Mouse (Mus musculus): ENCODE measurements at regions not wholly inside any gene's neighbourhood (a gene's known extent, or its start where the extent isn't known, plus 50 kb on each side); places are given as distances from the start of the nearest gene placed in this dataset.

DNA sequence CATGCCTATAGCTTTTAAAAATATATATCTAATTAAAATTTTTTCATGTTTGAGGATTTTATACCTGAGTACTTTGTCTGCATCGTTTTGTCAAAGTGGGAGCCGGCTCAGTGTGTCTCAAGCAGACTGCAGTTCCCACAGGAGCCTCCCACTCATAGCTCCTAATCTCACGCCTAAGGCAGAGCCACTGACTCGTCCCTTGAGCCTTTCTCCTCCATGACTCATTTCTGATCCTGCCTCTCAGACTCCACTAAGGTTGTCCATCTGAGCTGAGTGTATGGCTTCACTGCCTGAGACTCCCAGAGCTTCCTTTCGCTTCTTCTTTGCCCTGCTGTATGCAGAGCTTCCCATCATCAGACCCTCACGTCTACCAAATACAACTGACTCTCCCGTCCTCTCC is 98.8 kb downstream of the Efnb2 start:
- Histone ChIP-seq H3K36me3 (no peaks in the 10 kb centered on the region), H3K27me3 (no peaks in the 10 kb centered on the region), H3K4me2 (no peak overlapping the region), H3K9me3 (replicated peaks) (no peaks in the 10 kb centered on the region), H3K4me3 (no peak overlapping the region), H3K9ac (no peak overlapping the region), H3K27ac (no peak overlapping the region), H3K4me1 (replicated peaks) (no peaks in the 10 kb centered on the region)
- 62% methylated on average over 7 of the region's 7 CpGs for WGBS
- no peak for ATAC-seq (replicated peaks; ENCODE audit: insufficient number of reproducible peaks, insufficient read depth, low FRiP score, low read depth)

DNA sequence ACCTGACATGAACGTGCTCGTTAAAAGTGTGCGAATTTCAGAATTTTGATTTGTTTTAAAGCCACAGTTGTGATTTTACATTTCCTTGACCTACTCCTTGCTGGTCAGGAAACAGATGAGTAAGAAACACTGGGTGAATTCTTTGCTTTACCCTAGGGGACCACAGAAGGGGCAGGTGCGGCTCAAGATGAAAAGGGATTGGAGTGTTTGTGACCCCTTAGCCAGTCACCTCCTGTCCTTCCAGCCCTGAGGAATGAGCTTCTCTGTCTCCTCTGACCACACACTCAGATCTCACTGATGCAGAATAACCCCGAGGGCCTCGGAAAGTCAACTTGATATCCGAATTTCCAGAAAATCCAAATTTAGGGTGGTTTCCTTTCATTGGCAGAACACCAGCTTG is 103.0 kb downstream of the Efnb2 start:
- H3K9ac ChIP-seq = no peak overlapping the region
- no peak overlapping the region for H3K27ac ChIP-seq
- ATAC-seq (replicated peaks; ENCODE audit: insufficient number of reproducible peaks, insufficient read depth, low FRiP score, low read depth) = no peak
- H3K27me3 ChIP-seq = no peaks in the 10 kb centered on the region
- H3K4me1 ChIP-seq (replicated peaks) = no peaks in the 10 kb centered on the region
- H3K36me3 ChIP-seq = no peaks in the 10 kb centered on the region
- no peak overlapping the region for H3K4me3 ChIP-seq
- H3K9me3 ChIP-seq (replicated peaks) = no peaks in the 10 kb centered on the region
- H3K4me2 ChIP-seq = no peak overlapping the region
- WGBS = 87% methylated on average over 7 of the region's 7 CpGs

DNA sequence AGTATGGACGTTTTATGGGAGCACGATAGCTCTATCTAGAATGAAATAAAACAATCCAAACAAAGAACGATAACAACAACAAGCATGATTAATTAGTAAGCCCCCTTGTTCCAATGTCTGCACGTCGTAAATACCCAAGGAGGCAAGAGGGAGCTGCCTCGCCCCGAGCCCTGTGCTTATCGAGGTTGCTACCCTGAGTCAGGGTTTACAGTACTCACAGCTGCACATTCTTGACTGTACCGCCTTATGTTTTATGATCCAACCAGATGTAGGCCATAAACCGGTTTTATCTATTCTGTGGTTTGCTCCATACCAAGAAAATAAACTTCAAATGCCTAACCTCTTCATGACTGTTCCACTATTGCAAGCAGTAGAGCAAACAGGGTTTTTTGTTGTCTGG is 104.9 kb downstream of the Efnb2 start:
- Histone ChIP-seq H3K27ac (no peak overlapping the region), H3K9ac (no peak overlapping the region), H3K9me3 (replicated peaks) (no peaks in the 10 kb centered on the region), H3K4me3 (no peak overlapping the region), H3K27me3 (no peaks in the 10 kb centered on the region), H3K4me1 (replicated peaks) (no peaks in the 10 kb centered on the region), H3K36me3 (no peaks in the 10 kb centered on the region), H3K4me2 (no peak overlapping the region)
- 77% methylated on average over 10 of the region's 10 CpGs for WGBS
- ATAC-seq (replicated peaks; ENCODE audit: insufficient number of reproducible peaks, insufficient read depth, low FRiP score, low read depth) = no peak

DNA sequence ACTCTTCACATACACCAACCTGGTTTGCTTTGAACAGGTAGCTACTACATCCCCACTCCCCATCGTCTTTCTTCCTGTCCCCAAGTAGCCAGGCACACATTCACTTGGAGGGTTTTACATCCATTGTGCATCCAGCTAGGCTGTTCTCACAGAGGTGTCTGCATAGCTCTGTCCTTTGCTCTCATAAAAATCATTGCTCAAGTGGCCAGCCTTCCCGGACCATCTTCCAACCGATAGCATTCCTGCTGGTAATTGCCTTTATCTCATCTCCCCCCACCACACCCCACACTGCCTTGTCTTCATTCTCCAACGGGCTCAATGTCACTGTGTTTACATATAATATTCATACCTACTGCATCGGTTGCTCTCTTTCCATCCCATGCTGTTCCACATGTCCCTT is 106.4 kb downstream of the Efnb2 start:
- H3K4me2 ChIP-seq = no peak overlapping the region
- 74% methylated on average over 5 of the region's 5 CpGs for WGBS
- no peaks in the 10 kb centered on the region for H3K9me3 ChIP-seq (replicated peaks)
- no peaks in the 10 kb centered on the region for H3K4me1 ChIP-seq (replicated peaks)
- no peak overlapping the region for H3K4me3 ChIP-seq
- no peak for ATAC-seq (replicated peaks; ENCODE audit: insufficient number of reproducible peaks, insufficient read depth, low FRiP score, low read depth)
- no peaks in the 10 kb centered on the region for H3K27me3 ChIP-seq
- no peak overlapping the region for H3K9ac ChIP-seq
- H3K36me3 ChIP-seq = no peaks in the 10 kb centered on the region
- no peak overlapping the region for H3K27ac ChIP-seq

DNA sequence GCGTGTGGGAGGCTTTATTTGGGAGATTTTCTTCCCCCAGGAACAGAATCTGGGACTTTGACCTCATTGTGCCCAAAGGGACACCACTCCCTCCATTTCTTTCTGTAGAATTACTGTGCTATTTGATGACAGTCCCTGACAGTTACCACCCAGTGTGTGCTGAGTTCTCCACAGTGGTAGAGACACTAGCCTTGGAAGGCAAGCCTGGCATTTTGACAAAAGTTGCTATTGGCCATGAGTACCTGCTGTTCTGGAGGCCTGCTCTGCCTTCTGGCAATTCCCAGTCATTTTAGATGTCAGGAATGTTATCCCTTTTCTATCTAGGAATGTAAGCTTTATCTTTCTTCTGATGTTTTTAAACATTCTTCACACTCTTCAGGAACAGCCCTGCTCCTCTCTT is 108.3 kb downstream of the Efnb2 start:
- Histone ChIP-seq H3K4me3 (no peak overlapping the region), H3K4me1 (replicated peaks) (no peaks in the 10 kb centered on the region), H3K27ac (no peak overlapping the region), H3K27me3 (no peaks in the 10 kb centered on the region), H3K4me2 (no peak overlapping the region), H3K36me3 (no peaks in the 10 kb centered on the region), H3K9me3 (replicated peaks) (no peaks in the 10 kb centered on the region), H3K9ac (no peak overlapping the region)
- 76% methylated on average over 1 of the region's 1 CpGs for WGBS
- ATAC-seq (replicated peaks; ENCODE audit: insufficient number of reproducible peaks, insufficient read depth, low FRiP score, low read depth) = no peak

DNA sequence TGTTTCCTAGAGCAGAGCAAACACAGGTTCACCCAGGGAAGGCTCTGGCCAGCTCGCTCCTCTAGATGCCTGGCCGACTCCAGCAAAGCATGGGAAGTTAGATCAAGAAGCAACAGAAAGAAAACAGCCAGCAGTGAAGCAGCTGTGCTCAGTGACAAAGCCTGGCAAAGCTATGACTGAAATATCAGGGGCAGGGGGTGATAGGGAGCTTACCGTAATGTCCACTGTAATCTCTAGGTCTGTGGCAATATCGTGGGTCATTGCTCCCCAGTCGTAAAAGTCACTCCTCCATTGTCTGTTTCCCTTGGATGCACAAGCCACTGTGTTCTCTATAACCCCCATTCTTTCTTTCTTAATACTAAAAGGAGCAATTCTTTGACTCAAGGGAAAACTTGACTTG is 124.4 kb downstream of the Efnb2 start:
- no peak overlapping the region for H3K9ac ChIP-seq
- no peak for ATAC-seq (replicated peaks; ENCODE audit: insufficient number of reproducible peaks, insufficient read depth, low FRiP score, low read depth)
- 77% methylated on average over 5 of the region's 5 CpGs for WGBS
- no peak overlapping the region for H3K27ac ChIP-seq
- no peak overlapping the region for H3K4me2 ChIP-seq
- H3K36me3 ChIP-seq = no peaks in the 10 kb centered on the region
- H3K27me3 ChIP-seq = no peaks in the 10 kb centered on the region
- H3K4me3 ChIP-seq = no peak overlapping the region
- no peaks in the 10 kb centered on the region for H3K9me3 ChIP-seq (replicated peaks)
- H3K4me1 ChIP-seq (replicated peaks) = no peaks in the 10 kb centered on the region

DNA sequence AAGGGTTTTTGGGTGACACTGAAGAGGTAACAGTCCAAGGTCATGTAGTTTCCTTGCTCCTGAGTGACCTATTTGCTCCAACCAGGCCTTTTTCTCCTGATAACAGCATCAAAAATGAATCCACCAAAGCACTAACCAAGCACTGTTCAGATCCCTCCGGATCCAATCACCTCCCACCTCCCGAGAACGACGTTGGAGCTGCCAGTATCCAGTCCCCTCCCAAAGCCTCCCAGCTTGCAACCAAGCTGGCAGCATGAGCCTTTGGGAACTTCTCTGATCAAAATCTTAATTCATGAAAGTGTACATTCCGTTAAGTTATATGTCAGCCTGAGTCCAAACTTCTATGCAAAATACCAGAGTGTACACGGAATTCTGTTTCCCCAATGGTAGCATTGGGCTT is 126.3 kb downstream of the Efnb2 start:
- Histone ChIP-seq H3K4me2 (no peak overlapping the region), H3K27me3 (no peaks in the 10 kb centered on the region), H3K9me3 (replicated peaks) (no peaks in the 10 kb centered on the region), H3K27ac (no peak overlapping the region), H3K36me3 (no peaks in the 10 kb centered on the region), H3K9ac (no peak overlapping the region), H3K4me1 (replicated peaks) (no peaks in the 10 kb centered on the region), H3K4me3 (no peak overlapping the region)
- WGBS = 40% methylated on average over 6 of the region's 6 CpGs
- ATAC-seq (replicated peaks; ENCODE audit: insufficient number of reproducible peaks, insufficient read depth, low FRiP score, low read depth) = no peak

DNA sequence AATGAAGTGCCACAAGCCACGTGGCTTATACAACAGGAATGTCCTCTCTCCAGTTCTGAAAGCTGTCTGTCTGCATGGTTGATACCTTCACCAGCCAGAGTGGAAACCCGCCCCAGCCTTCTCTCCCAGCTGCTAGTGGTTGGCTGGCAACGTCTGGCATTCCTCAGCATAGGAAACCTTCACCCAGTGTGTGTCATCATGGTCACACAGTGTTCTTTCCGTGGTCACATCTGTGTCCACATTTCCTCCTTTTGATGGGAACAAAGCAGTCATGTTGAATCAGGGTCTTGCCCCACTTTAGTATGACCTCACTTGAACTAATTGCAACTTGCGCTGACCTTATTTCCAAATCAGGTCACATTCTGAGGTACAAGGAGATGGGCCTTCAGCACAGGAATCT is 128.1 kb downstream of the Efnb2 start:
- no peak for ATAC-seq (replicated peaks; ENCODE audit: insufficient number of reproducible peaks, insufficient read depth, low FRiP score, low read depth)
- no peaks in the 10 kb centered on the region for H3K27me3 ChIP-seq
- WGBS = 72% methylated on average over 5 of the region's 5 CpGs
- H3K9ac ChIP-seq = no peak overlapping the region
- H3K4me2 ChIP-seq = no peak overlapping the region
- H3K36me3 ChIP-seq = no peaks in the 10 kb centered on the region
- no peaks in the 10 kb centered on the region for H3K4me1 ChIP-seq (replicated peaks)
- H3K4me3 ChIP-seq = no peak overlapping the region
- no peak overlapping the region for H3K27ac ChIP-seq
- no peaks in the 10 kb centered on the region for H3K9me3 ChIP-seq (replicated peaks)

DNA sequence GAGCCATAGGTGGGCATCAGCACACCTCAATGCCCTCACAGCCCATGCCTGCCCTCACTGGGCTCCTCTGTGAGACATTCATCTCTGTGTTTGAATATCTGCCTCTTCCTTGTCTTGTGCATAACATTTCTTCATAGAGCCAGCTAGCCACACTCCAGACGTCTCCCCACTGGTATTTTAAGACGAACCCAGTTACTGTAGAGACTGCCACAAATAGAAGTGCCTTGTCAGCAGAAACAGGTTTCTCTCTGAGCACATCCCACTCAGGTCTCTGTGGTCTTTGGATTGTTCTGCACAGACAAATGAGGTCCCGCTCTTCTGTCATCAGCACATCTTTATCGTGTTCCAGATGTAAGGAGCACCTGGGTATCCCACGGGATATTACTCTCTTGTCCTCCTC is 130.5 kb downstream of the Efnb2 start:
- no peak for ATAC-seq (replicated peaks; ENCODE audit: insufficient number of reproducible peaks, insufficient read depth, low FRiP score, low read depth)
- Histone ChIP-seq H3K4me3 (no peak overlapping the region), H3K4me2 (no peak overlapping the region), H3K27ac (no peak overlapping the region), H3K9ac (no peak overlapping the region), H3K36me3 (no peaks in the 10 kb centered on the region), H3K4me1 (replicated peaks) (no peaks in the 10 kb centered on the region), H3K27me3 (no peaks in the 10 kb centered on the region), H3K9me3 (replicated peaks) (no peaks in the 10 kb centered on the region)
- 52% methylated on average over 5 of the region's 5 CpGs for WGBS

DNA sequence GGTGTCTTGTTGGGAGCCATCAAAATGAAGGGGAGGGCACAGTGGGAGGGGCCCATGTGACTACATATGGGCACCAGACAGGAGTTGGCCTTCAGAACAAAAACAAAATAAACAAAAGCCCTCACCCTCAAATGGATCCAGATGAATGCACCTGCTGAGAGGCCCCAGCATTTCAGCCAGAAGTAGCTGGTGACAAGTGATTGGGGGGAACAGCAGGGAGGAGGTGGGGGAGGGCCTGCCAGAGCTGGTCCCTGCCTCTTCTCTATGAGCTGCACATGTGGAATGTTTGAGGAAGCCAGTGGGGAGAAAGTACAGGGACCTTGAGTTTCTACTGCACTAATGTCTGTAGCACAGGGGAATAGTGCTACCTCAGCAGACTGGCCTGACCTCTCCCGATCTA is 139.5 kb downstream of the Efnb2 start:
- H3K9ac ChIP-seq = no peak overlapping the region
- H3K4me3 ChIP-seq = no peak overlapping the region
- no peak overlapping the region for H3K27ac ChIP-seq
- no peak for ATAC-seq (replicated peaks; ENCODE audit: insufficient number of reproducible peaks, insufficient read depth, low FRiP score, low read depth)
- no peak overlapping the region for H3K4me2 ChIP-seq
- 68% methylated on average over 1 of the region's 1 CpGs for WGBS
- no peaks in the 10 kb centered on the region for H3K36me3 ChIP-seq
- H3K27me3 ChIP-seq = no peaks in the 10 kb centered on the region
- H3K4me1 ChIP-seq (replicated peaks) = peaks cover 7% of the 10 kb centered on the region; the same call in 1 of the 2 replicates
- H3K9me3 ChIP-seq (replicated peaks) = no peaks in the 10 kb centered on the region

DNA sequence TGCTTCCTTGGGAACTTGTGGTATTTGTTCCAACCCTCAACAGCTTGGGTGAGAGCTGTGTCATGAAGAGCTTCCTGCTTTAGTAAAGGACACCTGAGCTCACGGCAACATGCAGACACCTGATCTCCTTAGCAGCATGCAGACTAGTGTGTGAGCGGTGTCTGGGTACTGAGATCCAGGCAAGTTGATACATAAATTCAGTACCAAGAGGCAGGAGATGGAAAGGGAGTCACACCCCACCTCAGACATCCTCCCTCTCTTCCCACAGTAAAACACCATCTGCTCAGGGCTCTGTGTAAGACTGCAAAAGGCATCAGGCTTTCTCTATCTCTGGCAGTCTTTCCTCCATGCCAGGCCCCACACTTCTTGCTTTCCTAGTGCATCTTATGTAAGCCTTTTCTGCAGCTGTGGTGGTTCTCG is 141.3 kb downstream of the Efnb2 start:
- ATAC-seq (replicated peaks; ENCODE audit: insufficient number of reproducible peaks, insufficient read depth, low FRiP score, low read depth) = no peak; the same call in 1 of the 2 replicates
- H3K36me3 ChIP-seq = no peaks in the 10 kb centered on the region
- no peaks in the 10 kb centered on the region for H3K9me3 ChIP-seq (replicated peaks)
- H3K27me3 ChIP-seq = no peaks in the 10 kb centered on the region
- no peak overlapping the region for H3K9ac ChIP-seq
- H3K4me1 ChIP-seq (replicated peaks) = peaks cover 7% of the 10 kb centered on the region; the same call in 1 of the 2 replicates
- WGBS = 89% methylated on average over 3 of the region's 3 CpGs
- no peak overlapping the region for H3K4me2 ChIP-seq
- no peak overlapping the region for H3K27ac ChIP-seq
- H3K4me3 ChIP-seq = no peak overlapping the region

DNA sequence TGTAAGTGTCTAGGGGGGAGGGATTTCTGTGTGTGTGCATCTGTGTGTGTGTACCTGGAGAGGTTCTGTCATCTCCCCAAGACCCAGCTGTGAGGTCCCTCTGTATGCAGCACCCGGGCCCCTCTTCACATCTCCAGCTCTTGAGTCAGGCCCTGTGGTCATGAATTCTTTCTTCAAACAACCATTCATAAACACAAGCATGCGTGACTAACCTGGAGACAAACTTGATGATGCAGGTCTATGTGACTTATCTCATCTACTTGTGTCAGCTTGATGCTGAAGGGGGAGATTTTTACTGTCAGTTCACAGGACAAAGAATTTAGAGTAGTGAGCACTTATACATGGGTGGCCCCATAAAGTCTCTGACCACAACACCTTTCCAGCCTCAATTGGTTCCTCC is 143.4 kb downstream of the Efnb2 start:
- no peak overlapping the region for H3K4me2 ChIP-seq
- H3K36me3 ChIP-seq = no peaks in the 10 kb centered on the region
- H3K27me3 ChIP-seq = no peaks in the 10 kb centered on the region
- H3K4me3 ChIP-seq = no peak overlapping the region
- H3K4me1 ChIP-seq (replicated peaks) = peaks cover 7% of the 10 kb centered on the region; the same call in 1 of the 2 replicates
- H3K9me3 ChIP-seq (replicated peaks) = no peaks in the 10 kb centered on the region
- WGBS = 76% methylated on average over 2 of the region's 2 CpGs
- ATAC-seq (replicated peaks; ENCODE audit: insufficient number of reproducible peaks, insufficient read depth, low FRiP score, low read depth) = no peak
- no peak overlapping the region for H3K27ac ChIP-seq
- H3K9ac ChIP-seq = no peak overlapping the region

DNA sequence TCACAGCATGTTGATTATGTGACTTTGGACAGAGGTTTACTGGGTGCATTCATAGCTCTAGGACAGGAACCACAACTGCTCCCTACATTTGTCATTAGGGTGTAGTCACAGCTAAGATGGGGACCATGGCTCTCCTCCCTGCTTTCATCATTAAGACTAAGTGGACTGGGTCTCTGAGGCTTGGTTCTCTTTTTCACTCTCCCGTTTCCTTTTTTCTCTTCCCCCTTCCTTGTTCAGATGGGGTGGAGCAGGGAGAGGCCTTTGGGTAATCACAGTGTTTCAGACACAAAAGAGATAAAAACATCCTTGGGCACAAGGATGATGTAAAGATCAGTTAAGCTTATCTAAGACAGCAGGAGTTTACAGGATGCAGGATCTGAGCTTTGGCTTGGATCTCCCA is 144.8 kb downstream of the Efnb2 start:
- H3K27ac ChIP-seq = no peak overlapping the region
- WGBS = 33% methylated on average over 1 of the region's 1 CpGs

More for the DNA sequence above, 144.8 kb downstream of the Efnb2 start:
- Histone ChIP-seq H3K27me3 (no peaks in the 10 kb centered on the region), H3K9me3 (replicated peaks) (no peaks in the 10 kb centered on the region), H3K4me1 (replicated peaks) (no peaks in the 10 kb centered on the region), H3K4me2 (no peak overlapping the region), H3K4me3 (no peak overlapping the region), H3K36me3 (no peaks in the 10 kb centered on the region), H3K9ac (no peak overlapping the region)
- ATAC-seq (replicated peaks; ENCODE audit: insufficient number of reproducible peaks, insufficient read depth, low FRiP score, low read depth) = no peak

Data from heart, embryonic 15.5 days (tissue).